Mouse (Mus musculus) bone marrow macrophage, adult 2 months (primary cell): ENCODE measurements around the gene Gfi1.

ENCODE experiments used
- CTCF ChIP-seq: IDR thresholded peaks from 2 replicates; pipeline ENCODE4 v1.5.1; 2012; ENCODE audit warnings: low read depth, mild to moderate bottlenecking, low read length, moderate library complexity
- POLR2A ChIP-seq: IDR thresholded peaks from 2 replicates; pipeline ENCODE4 v1.6.1; 2012; ENCODE audit warnings: mild to moderate bottlenecking, low read depth, low read length, borderline replicate concordance

- no peak; the same call in 1 of the 2 replicates for TF ChIP-seq CTCF
- TF ChIP-seq POLR2A: no peak
Observed at GRCm38 (mm10) chr5:107725435-107726261, at the start of gene Gfi1.
